Comparison of ENCODE assay signal across 4 mouse cellular contexts in the genomic region with DNA sequence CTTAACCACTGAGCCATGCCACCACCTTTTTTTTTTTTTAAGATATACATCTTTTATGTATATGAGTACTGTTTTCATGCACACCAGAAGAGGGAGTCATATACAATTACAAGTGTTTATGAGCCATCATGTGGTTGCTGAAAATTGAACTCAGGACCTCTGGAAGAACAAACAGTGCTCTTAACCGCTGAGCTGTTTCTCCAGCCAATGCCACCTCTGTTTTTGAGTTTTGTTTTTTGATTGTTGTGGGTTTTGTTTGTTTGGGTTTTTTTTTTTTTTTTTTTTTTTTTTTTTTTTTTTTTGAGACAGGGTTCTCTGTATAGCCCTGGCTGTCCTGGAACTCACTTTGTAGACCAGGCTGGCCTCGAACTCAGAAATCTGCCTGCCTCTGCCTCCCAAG. TPM values are rescaled to one million over a fixed set of nuclear protein-coding genes. Genes with fewer than 3 reads are reported as not detected.
DNase-seq lines count a peak whose midpoint lies in the region; TF ChIP-seq lines count a peak whose summit lies in the region.
"Not testable (repeated sequence)": the region's sequence is repeated elsewhere in the genome, so short reads cannot be mapped to it uniquely, and the experiment has no call there.

No protein-coding gene starts in this region.

- dilution Hi-C loops in CH12.LX (cut with MboI; ENCODE audit: extremely low pct_ligation_motif_present, extremely low pct_unique_long_range_greater_than_20kb, low sequenced_read_pairs) = not testable (repeated sequence)

- H3K36me3 ChIP-seq in CH12.LX (replicated peaks in 1 of 2; ENCODE audit: control insufficient read depth in 1 of 2, insufficient read depth in 1 of 2, low read length in 1 of 2) (peaks cover 46 to 78% of the 10 kb centered on the region in 2 experiments), ES-E14 (ENCODE audit: control insufficient read depth, insufficient read depth, low read length, poor library complexity, severe bottlenecking) (peaks cover 25% of the 10 kb centered on the region), MEL (ENCODE audit: control insufficient read depth in 1 of 2, insufficient read depth in 2 of 2, low read length in 2 of 2) (peaks cover 0 to 29% of the 10 kb centered on the region in 2 experiments; a peak in 2 of 4 replicates)

- TF ChIP-seq POLR2A in CH12.LX (IDR thresholded peaks at IDR 0.05; ENCODE audit: low read depth, low read length); MEL (IDR thresholded peaks at IDR 0.05; ENCODE audit: control insufficient read depth in 1 of 2, insufficient read depth in 1 of 2, low read depth in 1 of 2, low read length in 2 of 2, poor library complexity in 1 of 2): not testable (repeated sequence)

- TF ChIP-seq RAD21 in CH12.LX (IDR thresholded peaks at IDR 0.05; ENCODE audit: low read depth, low read length); MEL (IDR thresholded peaks at IDR 0.05; ENCODE audit: low read depth, low read length): not testable (repeated sequence)

- not testable (repeated sequence) for H3K4me2 ChIP-seq in CH12.LX (ENCODE audit: insufficient read depth, low read depth, poor library complexity, severe bottlenecking)

- not testable (repeated sequence) for H3K27me3 ChIP-seq in CH12.LX (replicated peaks); MEL (ENCODE audit: control insufficient read depth in 1 of 2, insufficient read depth in 2 of 2, low read length in 2 of 2)

- not testable (repeated sequence) for H3K9ac ChIP-seq in CH12.LX (ENCODE audit: insufficient read depth, low read depth); ES-E14 (ENCODE audit: insufficient read depth, low read depth, low read length, poor library complexity, severe bottlenecking); MEL (ENCODE audit: control insufficient read depth, low read depth, low read length, poor library complexity, severe bottlenecking)

- not testable (repeated sequence) for H3K9me3 ChIP-seq in CH12.LX (replicated peaks; ENCODE audit: low read length); ES-E14 (ENCODE audit: control insufficient read depth, insufficient read depth, low read depth, low read length); MEL (replicated peaks; ENCODE audit: insufficient read depth, low read length)

- not testable (repeated sequence) for H3K4me3 ChIP-seq in CH12.LX (replicated peaks in 1 of 3; ENCODE audit: low read depth in 2 of 3, low read length in 2 of 3, poor library complexity in 1 of 3); ES-E14 (ENCODE audit: insufficient read depth in 1 of 2, low read depth in 1 of 2, low read length in 2 of 2, poor library complexity in 1 of 2, severe bottlenecking in 1 of 2); MEL (ENCODE audit: control insufficient read depth in 1 of 2, insufficient read depth in 1 of 2, low read depth in 2 of 2, low read length in 2 of 2)

- H3K79me2 ChIP-seq in CH12.LX (replicated peaks; ENCODE audit: control insufficient read depth, extremely low read depth, insufficient read depth, poor library complexity, severe bottlenecking) = peaks cover 14% of the 10 kb centered on the region
- H3K79me2 ChIP-seq in MEL (ENCODE audit: control insufficient read depth, insufficient read depth, low read length, poor library complexity) = not testable (repeated sequence)

- in situ Hi-C loops in CH12.LX (cut with MboI; ENCODE audit: low pct_ligation_motif_present, low pct_unique_long_range_greater_than_20kb, low sequenced_read_pairs); ES-E14 (cut with MboI; ENCODE audit: low sequenced_read_pairs in 2 of 2, unreplicated experiment in 2 of 2): not testable (repeated sequence)

- H3K27ac ChIP-seq in CH12.LX (ENCODE audit: insufficient read depth, low read depth); ES-E14 (ENCODE audit: insufficient read depth, low read depth, low read length, poor library complexity, severe bottlenecking); MEL (ENCODE audit: control insufficient read depth, low read depth, low read length): not testable (repeated sequence)

- not testable (repeated sequence) for TF ChIP-seq CTCF in CH12.LX (conservative IDR thresholded peaks at IDR 0.05 in 1 of 2, IDR thresholded peaks at IDR 0.05 in 1 of 2; ENCODE audit: low read depth in 2 of 2, low read length in 2 of 2); MEL (IDR thresholded peaks at IDR 0.05 in 2 of 3, conservative IDR thresholded peaks at IDR 0.05 in 1 of 3; ENCODE audit: control insufficient read depth in 1 of 3, insufficient read depth in 1 of 3, low read depth in 2 of 3, low read length in 3 of 3, poor library complexity in 1 of 3, severe bottlenecking in 1 of 3)

- not testable (repeated sequence) for TF ChIP-seq EP300 in CH12.LX (IDR thresholded peaks at IDR 0.05; ENCODE audit: low read length); MEL (IDR thresholded peaks at IDR 0.05; ENCODE audit: low read depth in 1 of 2, low read length in 2 of 2)

- peaks cover 4 to 60% of the 10 kb centered on the region in 2 experiments for H3K4me1 ChIP-seq in CH12.LX (ENCODE audit: control insufficient read depth in 1 of 2, insufficient read depth in 2 of 2)
- not testable (repeated sequence) for H3K4me1 ChIP-seq in ES-E14 (ENCODE audit: control insufficient read depth in 2 of 2, insufficient read depth in 2 of 2, low read length in 2 of 2, poor library complexity in 1 of 2); MEL (ENCODE audit: control insufficient read depth in 1 of 2, insufficient read depth in 2 of 2, low read length in 2 of 2)

- not testable (repeated sequence) for DNase-seq in CH12.LX (ENCODE audit: extremely low read depth); ES-E14 (ENCODE audit: low read depth, low spot score); MEL (ENCODE audit: low read depth, low spot score)
- peak; percentile 13 for DNase-seq in heart, adult 11 months

TF ChIP-seq in CH12.LX, 34 proteins besides CTCF, POLR2A, EP300 and RAD21:
- 0 out of 2 replicates have a peak, but pooled peaks have one; percentile 27 for TF ChIP-seq ZNF384 (IDR thresholded peaks at IDR 0.05; ENCODE audit: low read depth, low read length)

TF ChIP-seq in ES-E14, 5 proteins besides CTCF, POLR2A, EP300 and RAD21:
- peak; percentile 56 for TF ChIP-seq ZNF384 (IDR thresholded peaks at IDR 0.05; ENCODE audit: low read depth, low read length)

TF ChIP-seq in MEL, 35 proteins besides CTCF, POLR2A, EP300 and RAD21:
- peak; percentile 56; the same call in 1 of the 2 replicates for TF ChIP-seq ZNF384 (IDR thresholded peaks at IDR 0.05; ENCODE audit: low read depth, low read length)

RNA-seq across cellular contexts. Expression of a gene that starts 42.9 kb away (rescaled TPM):
- total RNA-seq in CH12.LX (2012; rRNA removed) (129 and 142 TPM in 2 replicates), CH12.LX (2014; rRNA removed) (64.7 and 68.8 TPM in 2 replicates), ES-E14 (2012; rRNA removed) (191 and 204 TPM in 2 replicates), MEL (2012; rRNA removed) (113 and 126 TPM in 2 replicates)
- polyA plus RNA-seq in CH12.LX (2012; ENCODE audit: insufficient read length, low read depth) (99.3 and 102 TPM in 2 replicates), MEL (2012; ENCODE audit: insufficient read depth in 1 of 2, insufficient read length in 2 of 2, low read depth in 1 of 2, low replicate concordance in 2 of 2, missing spikeins in 1 of 2) (100 to 1,000 TPM in 1 of 2 experiments, not detected in 1; 113 TPM)

RNA-seq across cellular contexts. Expression of a gene that starts 43.0 kb away (rescaled TPM):
- total RNA-seq in CH12.LX (2012; rRNA removed) (41.3 and 44.2 TPM in 2 replicates), CH12.LX (2014; rRNA removed) (26.8 and 30.4 TPM in 2 replicates), ES-E14 (2012; rRNA removed) (56.9 and 64.3 TPM in 2 replicates), MEL (2012; rRNA removed) (35.5 and 41.4 TPM in 2 replicates)
- polyA plus RNA-seq in CH12.LX (2012; ENCODE audit: insufficient read length, low read depth) (89.9 and 97.0 TPM in 2 replicates), MEL (2012; ENCODE audit: insufficient read depth in 1 of 2, insufficient read length in 2 of 2, low read depth in 1 of 2, low replicate concordance in 2 of 2, missing spikeins in 1 of 2) (100 to 1,000 TPM in 1 of 2 experiments, 10 to 100 TPM in 1; 79.0 to 488 TPM)
